Mouse (Mus musculus): ENCODE data around the gene Helz.

Gene Helz

GRCm38 (mm10) chr11:107674601-107675000 lies 126.9 kb downstream of the Helz start:
- no peak for DNase-seq (ENCODE audit: low spot score)

GRCm38 (mm10) chr11:107675246-107675645 lies 127.5 kb downstream of the Helz start:
- DNase-seq (ENCODE audit: low spot score), result no peak

GRCm38 (mm10) chr11:107676207-107676940 lies 128.6 kb downstream of the Helz start:
- DNase-seq (ENCODE audit: low spot score), result no peak

- DNase-seq (ENCODE audit: low spot score), result no peak
These were observed 135.1 kb downstream of the Helz start for GRCm38 (mm10) chr11:107682694-107683355.

GRCm38 (mm10) chr11:107683544-107684465 lies 136.1 kb downstream of the Helz start:
- no peak for DNase-seq (ENCODE audit: low spot score)

- no peak for DNase-seq (ENCODE audit: low spot score)
These were observed 138.6 kb downstream of the Helz start for GRCm38 (mm10) chr11:107686290-107686689.

GRCm38 (mm10) chr11:107688480-107688879 lies 140.8 kb downstream of the Helz start:
- no peak for DNase-seq (ENCODE audit: low spot score)

- no peak for DNase-seq (ENCODE audit: low spot score)
These were observed 143.8 kb downstream of the Helz start for GRCm38 (mm10) chr11:107691569-107691968.

GRCm38 (mm10) chr11:107693338-107693737 lies 145.6 kb downstream of the Helz start:
- DNase-seq (ENCODE audit: low spot score), result no peak

GRCm38 (mm10) chr11:107699967-107700366 lies 152.2 kb downstream of the Helz start:
- DNase-seq (ENCODE audit: low spot score), result no peak

GRCm38 (mm10) chr11:107703272-107704134 lies 155.8 kb downstream of the Helz start:
- no peak for DNase-seq (ENCODE audit: low spot score)

- DNase-seq (ENCODE audit: low spot score), result no peak
These were observed 157.3 kb downstream of the Helz start for GRCm38 (mm10) chr11:107705060-107705459.

- DNase-seq (ENCODE audit: low spot score), result no peak
These were observed 157.8 kb downstream of the Helz start for GRCm38 (mm10) chr11:107705476-107706074.

GRCm38 (mm10) chr11:107707897-107708610 lies 160.3 kb downstream of the Helz start:
- no peak for DNase-seq (ENCODE audit: low spot score)

GRCm38 (mm10) chr11:107710379-107710778 lies 162.6 kb downstream of the Helz start:
- DNase-seq (ENCODE audit: low spot score), result no peak

- no peak for DNase-seq (ENCODE audit: low spot score)
These were observed 166.6 kb downstream of the Helz start for GRCm38 (mm10) chr11:107714368-107714767.

GRCm38 (mm10) chr11:107716332-107716938 lies 168.7 kb downstream of the Helz start, which contains the start of gene Cacng1:
Cacng1 (minus strand) TSS chr11:107716522.
- DNase-seq (ENCODE audit: low spot score), result no peak

GRCm38 (mm10) chr11:107720264-107721021 lies 172.7 kb downstream of the Helz start:
- no peak for DNase-seq (ENCODE audit: low spot score)

- DNase-seq (ENCODE audit: low spot score), result no peak
These were observed 173.3 kb downstream of the Helz start for GRCm38 (mm10) chr11:107721057-107721456.

Data from layer of hippocampus, adult 11-12 months (tissue).